Mouse (Mus musculus) adrenal gland, postnatal 25 days (tissue): ENCODE results near the gene Kifc1. TPM values are rescaled to one million over a fixed set of nuclear protein-coding genes. Genes with fewer than 3 reads are reported as not detected.

Experiments
- DNase-seq: peaks from one replicate; pipeline ENCODE4 v3.0.0; 2021; ENCODE audit warnings: mixed read lengths
- long read RNA-seq: library from polyadenylated mRNA; stranded (forward); transcript quantifications from one replicate; pipeline ENCODE4 v2.0.0, GENCODE M21; 2021
- total RNA-seq: library from RNA; stranded (reverse); gene quantifications from 2 replicates; pipeline ENCODE4 v1.2.3, GENCODE M21; 2021

The Kifc1 gene
- 7.0 and 11.3 TPM in 2 replicates for total RNA-seq
- long read RNA-seq, transcript Kifc1-204 (11 exons, 2,357 nt): major isoform, 9 of 10 reads
- long read RNA-seq, partial matches to known transcripts: 0 of 10 reads
- long read RNA-seq, other reads (novel, unspliced or antisense): 1 of 10 reads

DNA sequence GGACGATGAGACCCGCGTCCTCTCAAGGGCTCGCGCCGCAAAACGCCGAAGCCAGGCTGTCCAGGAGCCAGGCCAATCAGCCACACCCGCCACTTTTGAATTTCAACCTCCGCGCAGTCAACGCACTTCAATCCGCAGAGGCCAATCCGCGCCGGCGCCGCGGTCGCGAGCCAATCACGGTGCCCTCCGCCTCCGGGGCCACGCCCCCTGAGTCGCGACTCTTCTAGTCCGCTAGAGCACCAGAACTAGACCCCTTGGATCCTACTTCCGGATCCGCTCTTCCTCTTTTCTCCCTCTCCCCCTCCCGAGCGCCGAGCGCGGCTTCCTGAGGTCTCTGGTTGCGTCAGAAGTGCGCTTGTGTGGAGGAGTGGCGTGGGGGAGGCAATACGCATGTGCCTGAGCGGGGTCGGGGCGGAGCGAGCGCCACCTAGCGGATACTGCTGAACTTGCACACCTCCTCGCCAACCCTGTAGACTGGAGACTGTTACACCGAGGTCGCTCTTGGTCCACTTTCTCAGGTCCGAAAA lies at the start of gene Kifc1:
Kifc1 (minus strand) TSS at position 129 of the 527 bp plus-strand sequence.
- peak; percentile 97 for DNase-seq

DNA sequence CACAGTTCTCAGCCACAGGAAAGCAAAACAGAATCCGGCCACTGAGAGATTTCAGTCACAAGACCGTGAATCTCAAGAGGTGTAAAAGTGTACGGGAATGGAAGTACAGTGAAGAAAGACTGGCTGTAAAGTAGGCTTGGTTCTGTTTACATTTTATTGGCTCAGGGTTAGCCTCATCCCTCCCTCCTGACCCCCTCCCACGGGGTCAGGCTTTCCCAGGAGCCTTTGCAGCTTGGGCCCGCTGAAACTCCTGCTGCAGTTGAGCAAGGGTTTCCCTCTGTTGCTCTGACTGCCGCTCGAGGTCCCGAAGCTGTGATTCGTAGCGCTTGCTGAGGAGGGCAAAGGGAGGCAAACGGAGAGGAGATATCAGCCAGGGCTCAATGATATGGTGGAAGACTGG lies 48.3 kb upstream of the Kifc1 start:
- DNase-seq: no peak

DNA sequence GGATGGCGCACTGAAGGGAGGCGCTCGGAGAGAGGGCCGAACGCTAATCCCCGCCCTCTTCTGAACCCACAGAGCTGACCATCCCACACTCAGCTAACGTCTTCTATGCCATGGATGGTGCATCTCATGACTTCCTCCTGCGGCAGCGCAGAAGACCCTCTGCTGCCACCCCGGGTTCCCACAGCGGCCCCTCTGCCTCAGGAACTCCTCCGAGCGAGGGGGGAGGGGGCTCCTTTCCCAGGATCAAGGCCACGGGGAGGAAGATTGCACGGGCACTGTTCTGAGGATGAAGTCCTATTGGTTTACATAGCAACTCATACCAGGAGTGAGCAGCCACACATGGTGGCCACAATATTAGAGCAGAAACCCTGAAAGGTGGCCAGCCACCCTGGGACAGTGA lies 46.5 kb upstream of the Kifc1 start:
- DNase-seq: no peak

DNA sequence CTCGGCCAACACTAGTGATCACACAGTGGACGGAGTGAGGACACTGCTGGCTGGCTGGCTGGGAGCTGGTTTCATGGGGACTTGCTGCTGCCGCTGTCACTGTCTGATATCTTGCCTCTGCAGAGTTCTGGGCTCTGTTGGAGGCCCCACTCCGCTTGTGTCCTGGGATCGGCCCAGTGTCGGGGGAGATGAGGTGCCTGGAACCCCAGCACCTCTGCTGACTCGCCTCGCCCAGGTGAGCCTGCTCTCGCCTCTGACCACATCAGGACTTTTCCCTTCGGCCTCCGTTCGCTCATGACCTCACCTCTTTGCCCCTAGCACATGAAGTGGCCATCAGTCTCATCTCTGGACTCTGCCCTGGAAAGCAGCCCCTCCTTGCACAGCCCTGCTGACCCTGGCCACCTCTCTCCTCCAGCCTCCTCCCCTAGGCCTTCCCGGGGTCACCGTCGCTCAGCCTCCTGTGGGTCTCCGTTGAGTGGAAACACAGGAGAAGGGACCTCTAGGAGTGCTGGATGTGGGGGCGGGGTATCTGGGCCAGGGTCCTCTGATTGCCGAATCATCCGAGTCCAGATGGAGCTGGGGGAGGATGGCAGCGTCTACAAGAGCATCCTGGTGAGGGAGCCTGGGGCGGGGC lies 45.1 kb upstream of the Kifc1 start:
- DNase-seq: no peak

DNA sequence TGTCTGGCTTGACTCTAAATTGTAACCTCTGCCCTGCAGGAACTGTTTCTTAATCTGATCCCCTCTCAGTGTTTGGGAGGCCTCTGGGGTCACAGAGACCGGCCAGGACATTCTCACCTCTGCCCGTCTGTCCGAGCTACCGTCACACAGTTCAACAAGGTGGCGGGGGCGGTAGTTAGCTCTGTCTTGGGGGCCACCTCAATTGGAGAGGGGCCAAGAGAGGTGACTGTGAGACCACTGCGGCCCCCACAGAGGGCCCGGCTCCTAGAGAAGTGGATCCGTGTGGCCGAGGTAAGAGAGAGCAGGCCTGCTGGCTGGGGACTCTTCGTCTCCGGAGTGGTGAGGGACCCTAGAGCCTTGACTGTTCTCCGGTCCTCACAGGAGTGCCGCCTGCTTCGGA lies 42.5 kb upstream of the Kifc1 start:
- DNase-seq: no peak

DNA sequence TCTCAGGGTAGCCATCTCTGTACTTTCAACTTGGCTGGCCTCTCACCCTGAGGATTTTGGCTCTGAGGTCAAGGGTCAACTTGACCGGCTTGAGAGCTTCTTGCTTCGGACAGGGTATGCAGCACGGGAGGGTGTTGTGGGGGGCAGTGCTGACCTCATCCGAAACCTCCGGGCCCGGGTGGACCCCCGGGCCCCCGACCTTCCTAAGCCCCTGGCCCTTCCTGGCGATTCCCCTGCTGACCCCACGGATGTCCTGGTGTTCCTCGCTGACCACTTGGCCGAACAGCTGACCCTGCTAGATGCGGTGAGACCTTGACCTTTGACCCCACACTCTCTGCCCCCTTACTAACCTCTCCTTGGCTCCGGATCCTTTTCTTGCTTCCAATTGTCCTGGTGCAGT lies 42.0 kb upstream of the Kifc1 start:
- no peak for DNase-seq

DNA sequence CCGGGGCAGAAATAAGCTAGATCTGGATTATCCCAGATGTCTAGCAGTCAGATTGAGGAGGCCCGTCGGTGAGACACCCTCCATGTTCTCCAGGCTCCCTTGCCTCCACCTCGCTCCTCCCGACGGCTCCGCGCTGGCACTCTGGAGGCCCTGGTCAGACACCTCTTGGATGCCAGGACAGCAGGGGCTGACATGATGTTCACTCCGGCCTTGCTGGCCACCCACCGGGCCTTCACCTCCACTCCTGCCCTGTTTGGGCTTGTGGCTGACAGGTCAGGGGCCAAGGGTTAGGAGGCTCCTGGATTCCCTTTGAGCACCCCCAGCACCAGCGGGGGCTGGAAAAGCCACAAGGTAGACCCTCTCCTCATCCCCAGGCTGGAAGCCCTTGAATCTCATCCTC lies 41.5 kb upstream of the Kifc1 start:
- DNase-seq: no peak

DNA sequence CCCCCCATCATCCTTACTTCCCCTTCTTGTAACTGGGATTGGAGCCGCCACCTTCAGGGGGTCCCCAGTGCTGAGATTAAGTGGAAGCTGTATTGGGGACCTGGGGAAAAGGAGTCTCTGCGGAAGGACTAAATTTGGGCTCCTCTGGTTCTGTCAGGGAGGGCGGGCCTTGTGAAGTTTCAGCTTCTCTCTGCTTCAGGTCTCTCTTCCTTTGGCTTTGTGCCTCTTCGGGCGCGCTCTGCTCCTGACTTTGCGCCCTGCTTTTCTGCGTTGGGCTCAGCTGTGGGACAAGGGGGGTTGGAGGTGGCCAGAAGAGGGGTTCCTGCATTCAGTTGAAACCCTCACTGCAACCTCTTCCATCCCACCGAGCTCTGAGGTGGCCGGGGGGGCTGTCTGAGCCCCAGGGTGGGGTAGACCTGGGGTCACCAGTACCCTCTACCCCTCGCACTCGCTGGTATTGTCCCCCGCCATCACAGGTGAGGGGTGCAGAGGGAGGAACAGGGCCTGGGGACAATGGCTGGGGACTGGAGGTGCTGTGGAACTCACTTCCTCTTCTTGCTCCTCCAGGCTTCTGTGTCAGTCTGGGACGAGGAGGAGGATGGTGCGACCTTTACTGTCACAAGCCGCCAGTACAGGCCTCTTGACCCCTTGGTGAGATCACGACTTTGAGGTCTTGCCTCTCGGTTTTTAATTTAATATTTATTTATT lies 40.9 kb upstream of the Kifc1 start:
- no peak for DNase-seq

DNA sequence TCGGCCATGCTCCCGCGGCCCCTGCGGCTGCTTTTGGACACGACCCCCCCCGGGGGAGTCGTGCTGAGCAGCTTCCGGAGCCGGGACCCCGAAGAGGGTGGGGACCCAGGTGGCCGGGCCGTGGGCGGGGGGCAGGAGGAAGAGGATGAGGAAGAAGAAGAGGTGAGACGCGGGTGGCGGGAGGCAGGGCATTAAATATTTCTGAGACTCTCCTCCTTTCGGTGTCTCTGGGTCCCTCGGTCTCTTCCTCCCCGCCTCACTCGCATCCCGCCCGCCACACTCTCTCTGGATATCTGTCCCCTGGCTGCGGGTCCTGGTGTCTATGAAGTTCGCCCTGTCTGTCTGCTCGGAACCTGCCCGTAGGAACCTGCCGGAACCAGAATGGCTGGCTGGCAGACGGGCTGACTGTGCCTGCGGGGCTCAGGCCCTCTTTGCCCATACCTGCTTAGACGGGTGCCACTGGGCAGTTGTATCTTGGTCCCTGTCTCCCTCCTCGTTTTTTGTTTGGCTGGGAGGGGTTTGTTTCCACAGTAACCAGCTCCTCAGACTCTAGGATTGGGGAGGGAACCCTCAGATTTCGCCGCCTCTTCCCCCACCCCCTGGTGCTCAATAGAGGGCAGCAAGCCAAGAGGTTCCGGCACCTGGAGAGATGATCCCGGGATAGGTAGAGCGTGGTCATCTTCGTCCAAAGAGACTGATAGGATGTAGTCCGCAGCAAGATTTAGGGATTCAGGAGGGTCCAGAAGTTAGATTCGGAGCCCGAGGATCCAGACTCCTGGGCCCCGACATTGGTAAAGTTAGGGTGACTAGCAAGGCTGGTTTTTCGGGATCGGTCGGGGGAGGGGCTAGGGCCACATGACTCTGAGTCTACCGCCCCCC lies 40.1 kb upstream of the Kifc1 start:
- DNase-seq: no peak

DNA sequence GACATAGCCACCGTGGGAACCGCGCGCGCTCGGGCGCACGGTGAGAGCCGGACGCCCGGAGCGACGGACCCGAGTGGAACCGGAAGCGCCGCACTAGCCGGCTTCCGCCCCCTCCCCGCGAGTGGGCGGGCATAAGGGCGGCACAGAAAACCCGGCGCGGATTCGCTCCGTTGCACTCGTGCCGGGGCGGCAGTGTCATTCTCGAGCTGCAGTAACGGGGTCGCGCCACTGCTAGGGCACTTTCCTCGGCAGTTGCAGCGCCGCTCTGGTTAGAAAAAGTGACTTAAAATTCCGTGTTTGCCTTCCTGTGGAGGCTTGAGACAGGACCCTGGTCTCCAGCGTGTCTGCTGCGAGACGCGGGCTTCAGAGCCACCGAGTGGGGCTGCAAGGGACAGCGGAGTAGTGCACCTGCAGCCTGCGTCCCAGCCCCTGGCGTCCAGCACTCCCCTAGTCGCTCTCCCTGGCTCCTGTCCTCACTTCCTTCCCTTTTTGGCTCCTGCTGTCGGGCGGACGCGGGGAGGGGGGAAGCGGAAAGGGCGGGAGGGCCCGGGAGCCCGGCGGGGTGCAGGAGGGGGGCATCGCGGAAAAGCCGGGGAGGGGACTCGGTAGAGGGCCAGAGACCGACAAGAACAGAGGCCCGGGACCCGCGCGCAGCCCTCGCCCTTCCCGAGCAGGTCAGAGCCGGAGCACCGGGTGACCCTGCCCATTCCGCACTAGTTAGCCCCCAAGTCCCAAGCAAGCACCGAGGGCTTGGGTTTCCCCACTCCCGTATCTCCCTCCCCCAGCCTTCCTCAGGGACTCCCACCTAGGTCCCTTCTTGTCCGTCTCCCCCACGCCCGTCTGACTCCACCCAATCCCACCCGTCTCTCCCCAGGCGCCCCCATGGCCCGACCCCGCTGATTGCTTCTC lies 39.2 kb upstream of the Kifc1 start, which contains the start of gene Rgl2:
Rgl2 (plus strand) TSS at position 173 of the 909 bp plus-strand sequence.
- peak; percentile 96 for DNase-seq

DNA sequence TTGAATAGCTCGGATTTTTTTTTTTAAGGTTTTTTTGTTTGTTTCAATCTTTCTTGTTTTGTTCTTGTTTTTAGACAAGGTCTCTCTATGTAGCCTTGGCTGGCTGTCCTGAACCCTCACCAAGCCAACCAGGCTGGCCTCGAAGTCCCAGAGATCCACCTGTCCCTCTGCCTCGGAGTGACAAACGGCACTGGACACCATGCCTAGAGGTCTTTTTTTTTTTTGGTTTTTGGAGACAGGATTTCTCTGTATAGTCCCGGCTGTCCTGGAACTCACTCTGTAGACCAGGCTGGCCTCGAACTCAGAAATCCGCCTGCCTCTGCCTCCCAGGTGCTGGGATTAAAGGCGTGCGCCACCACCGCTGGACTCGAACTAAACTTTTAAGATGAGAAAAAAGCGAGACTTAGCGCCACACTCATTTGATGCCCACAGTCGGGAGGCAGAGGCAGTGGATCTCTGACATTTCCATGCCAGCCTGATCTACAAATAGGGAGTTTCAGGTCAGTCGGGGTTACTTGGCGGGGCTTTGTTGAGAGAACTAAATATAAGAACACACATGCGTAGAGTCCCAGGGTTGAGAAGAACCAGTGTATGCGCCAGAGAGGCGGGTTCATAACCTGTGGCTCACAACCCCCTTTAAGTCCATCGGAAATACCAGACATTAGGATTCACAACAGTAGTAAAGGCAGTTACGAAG lies 37.9 kb upstream of the Kifc1 start:
- no peak for DNase-seq

DNA sequence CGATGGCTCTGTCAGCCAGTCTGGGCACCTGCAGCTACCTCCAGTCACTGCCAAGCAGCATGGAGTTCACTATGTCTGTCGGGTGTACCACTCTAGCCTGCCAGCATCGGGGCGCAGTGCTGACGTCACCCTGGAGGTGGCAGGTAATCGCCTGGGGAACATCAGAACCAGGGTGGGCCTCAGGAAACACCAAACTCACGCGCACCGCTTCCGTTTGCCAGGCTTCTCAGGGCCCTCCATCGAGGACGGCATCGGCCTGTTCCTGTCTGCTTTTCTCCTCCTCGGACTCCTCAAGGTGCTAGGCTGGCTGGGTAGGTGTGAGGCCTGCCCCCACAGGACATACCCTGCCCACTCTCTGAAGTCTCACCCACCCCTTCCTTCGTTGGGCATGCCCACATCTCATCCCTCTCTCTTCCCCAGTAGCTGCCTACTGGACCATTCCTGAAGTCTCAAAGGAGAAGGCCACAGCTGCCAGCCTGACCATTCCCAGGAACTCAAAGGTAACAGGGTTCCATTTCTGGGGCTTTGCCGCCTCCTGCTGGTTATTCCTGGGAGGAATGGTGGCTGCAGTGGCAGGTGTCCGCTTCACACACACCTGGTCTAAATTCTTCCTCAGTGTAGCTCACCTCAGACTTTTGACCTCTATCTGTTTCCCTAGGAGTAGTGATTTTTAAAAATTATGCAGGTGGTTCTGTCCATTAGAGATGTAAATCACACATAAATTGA lies 35.9 kb upstream of the Kifc1 start:
- no peak for DNase-seq

DNA sequence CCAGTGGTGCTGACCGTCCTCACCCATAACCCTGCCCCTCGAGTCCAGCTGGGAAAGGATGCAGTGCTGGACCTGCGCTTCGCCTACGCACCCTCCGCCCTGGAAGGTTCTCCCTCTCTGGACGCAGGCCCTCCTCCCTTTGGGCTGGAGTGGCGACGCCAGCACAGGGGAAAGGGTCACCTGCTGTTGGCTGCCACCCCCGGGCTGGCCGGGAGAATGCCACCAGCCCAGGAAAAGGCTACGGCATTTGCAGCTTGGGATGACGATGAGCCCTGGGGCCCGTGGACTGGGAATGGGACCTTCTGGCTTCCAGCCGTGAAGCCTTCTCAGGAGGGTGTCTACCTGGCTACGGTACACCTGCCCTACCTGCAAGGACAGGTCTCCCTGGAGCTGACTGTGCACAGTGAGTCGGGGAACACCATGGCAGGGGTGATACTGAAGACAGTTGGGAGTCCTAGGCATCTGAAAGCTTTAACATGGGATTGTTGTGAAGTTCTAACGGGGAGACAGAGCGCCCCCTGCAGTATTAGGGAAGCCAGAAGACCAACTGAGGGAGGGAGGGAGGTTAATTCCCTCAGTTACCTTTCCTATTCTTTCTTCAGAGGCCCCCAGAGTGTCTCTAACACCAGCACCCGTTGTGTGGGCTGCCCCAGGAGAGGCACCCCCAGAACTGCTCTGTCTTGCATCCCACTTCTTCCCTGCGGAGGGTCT lies 35.1 kb upstream of the Kifc1 start:
- DNase-seq: no peak

DNA sequence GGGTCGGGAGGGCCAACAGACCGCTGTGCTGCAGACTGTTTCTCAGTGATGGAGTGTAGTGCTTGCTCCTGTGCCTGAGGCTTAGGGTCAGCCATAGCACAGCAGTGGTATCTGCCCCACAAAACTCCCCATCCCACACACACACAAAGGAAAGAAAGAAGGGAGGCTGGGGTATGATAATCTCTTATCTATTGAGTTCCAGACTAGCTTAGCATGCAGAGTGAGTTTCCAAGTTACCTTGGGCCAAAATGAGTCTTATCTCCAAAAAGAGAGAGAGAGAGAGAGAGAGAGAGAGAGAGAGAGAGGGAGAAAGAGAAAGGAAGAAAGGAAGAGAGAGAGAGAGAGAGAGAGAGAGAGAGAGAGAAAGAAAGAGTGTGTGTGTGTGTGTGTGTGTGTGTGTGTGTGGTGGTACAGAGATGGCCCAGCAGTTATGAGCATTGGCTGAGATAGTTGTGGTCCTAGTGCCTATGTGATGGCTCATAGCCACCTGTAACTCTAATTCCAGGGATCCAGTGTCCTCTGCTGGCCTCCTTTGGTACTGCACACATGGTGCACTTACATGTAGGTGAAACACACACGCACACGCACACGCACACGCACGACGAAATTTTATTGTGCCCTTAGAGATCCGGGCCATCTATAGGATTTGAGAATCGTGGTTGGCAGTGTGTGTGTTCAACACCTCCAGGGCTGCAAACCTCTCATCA lies 34.3 kb upstream of the Kifc1 start:
- no peak for DNase-seq

DNA sequence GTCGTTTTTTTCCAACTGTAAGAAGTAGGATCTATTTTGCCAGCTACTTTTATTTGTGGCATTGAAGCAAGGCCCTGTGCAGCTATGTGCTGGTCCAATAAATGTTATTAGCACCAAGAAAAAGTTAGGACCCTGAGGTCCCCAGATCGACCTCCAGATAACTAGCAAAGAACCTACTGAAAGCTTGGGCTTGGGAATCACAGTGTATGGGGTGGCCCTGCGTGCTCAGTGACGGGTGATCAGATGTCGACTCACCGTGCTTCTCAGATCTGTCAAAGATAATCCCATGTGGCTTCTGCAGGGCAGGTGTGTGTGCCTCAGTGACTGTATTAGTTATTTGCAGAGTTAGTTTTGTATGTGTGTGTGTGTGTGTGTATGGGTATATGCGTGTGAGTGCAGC lies 30.9 kb upstream of the Kifc1 start:
- DNase-seq: no peak

DNA sequence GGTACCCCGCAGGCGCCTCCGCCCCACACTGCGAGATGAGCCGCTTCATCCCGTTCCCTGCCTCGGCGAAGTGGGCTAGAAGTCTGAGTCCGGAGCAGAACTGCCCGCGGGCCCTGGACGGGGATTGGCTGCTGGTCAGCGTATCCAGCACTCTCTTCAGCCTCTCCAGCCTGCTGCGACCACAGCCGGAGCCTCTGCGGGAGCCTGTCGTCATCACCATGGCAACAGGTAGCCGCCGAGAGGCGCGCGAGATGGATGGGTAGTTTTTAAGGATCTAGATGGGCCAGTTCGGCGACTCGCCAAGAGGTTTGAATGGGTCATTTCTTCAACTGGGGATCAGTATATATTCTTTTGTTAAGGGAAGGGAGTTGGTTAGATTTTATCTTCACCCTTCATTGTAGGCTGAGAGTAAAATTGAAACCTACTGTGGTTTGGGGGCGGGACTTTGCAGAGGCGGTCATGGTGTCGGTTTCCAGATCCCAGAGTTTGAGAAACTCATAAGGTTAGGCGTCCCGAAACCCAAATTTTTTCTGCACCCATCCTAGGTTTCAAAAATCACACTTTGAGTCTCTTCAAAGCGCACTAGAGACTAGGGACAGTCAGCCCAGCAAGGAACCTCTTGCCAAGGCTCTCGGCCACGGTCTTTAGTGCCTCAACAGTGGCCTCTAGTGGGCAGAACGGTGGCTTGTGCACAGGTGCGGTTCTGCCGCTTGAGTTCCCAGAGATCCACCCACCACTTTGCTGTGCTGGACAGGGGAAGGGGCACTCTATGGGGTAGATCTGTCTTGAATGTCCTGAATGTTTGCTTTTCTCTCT lies 30.0 kb upstream of the Kifc1 start:
- DNase-seq: peak; percentile 83

DNA sequence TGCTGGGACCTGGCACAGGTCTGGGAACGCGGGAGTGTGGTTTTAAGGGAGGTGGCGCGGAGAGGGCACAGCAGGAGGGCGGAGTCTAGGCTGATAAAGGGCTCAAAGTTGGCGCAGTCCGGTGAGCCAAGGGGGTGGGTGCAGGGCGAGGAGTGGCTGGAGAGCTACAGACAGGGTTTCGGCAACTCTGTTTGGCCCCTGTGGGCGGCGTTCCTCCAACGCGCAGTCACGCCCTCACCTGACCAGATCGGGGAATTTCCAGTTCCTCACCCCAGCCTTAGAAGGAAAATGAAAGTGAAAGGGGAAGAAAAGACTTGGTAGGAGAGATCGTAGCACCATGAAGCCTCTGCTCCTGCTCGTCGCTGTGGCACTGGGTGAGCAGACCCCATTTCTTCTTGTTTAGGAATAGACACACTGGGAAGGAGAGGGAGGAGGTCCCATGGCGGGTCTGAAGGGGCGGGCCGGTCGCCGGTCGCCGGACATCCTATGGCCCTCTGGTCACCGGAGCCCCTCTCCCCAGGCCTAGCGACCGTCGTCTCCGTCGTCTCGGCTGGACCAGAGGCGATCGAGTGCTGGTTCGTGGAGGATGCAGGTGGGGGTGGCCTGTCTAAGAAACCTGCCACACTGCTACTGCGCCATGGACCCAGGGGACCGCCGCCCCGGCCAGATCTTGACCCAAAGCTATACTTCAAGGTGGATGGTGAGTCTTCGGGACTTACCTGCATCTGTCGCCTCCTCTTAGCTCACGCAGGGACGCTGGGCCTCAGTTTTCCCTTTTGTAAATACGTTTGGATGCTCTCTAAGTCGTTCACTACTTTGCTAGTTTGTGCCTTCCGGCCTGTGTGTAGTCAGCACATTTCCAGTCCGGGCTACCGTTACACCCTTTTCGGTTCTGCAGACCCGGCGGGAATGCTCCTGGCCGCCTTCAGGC lies 29.2 kb upstream of the Kifc1 start:
- DNase-seq: peak; percentile 88
